Mouse (Mus musculus): ENCODE measurements around the gene Itgae. TPM values are rescaled to one million over a fixed set of nuclear protein-coding genes. Genes with fewer than 3 reads are reported as not detected.

The Itgae gene
- polyA plus RNA-seq, 1 experiment: 0.08 TPM

DNA sequence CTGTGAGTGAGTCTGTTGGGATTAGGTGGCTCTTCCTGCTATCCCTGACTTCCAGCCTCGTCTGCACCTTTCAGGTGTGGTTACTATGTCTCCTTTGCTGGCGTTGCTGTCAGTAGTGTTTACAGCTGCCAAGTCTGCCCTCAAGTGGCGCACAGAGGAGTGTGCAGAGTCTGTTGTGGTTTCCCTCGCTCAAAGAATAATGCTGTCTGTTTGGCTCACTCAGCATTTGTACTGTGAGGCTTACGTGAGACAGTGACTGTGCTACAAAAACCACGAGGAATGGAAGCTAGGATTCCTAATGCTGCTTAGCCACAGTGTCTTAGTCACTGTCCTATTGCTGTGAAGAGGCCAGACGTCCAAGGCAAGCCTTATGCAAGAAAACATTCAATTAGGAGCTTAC, 40.6 kb downstream of the Itgae start:
- DNase-seq (ENCODE audit: low read depth): peak; percentile 5
- peak; percentile 9; the same call in 1 of the 2 replicates for TF ChIP-seq CTCF (IDR thresholded peaks at IDR 0.05; ENCODE audit: borderline replicate concordance, extremely low read depth, insufficient read depth, insufficient read length)
- no peak for TF ChIP-seq POLR2A (IDR thresholded peaks at IDR 0.05; ENCODE audit: borderline replicate concordance, extremely low read depth, insufficient read depth, insufficient read length, poor library complexity, severe bottlenecking)

DNA sequence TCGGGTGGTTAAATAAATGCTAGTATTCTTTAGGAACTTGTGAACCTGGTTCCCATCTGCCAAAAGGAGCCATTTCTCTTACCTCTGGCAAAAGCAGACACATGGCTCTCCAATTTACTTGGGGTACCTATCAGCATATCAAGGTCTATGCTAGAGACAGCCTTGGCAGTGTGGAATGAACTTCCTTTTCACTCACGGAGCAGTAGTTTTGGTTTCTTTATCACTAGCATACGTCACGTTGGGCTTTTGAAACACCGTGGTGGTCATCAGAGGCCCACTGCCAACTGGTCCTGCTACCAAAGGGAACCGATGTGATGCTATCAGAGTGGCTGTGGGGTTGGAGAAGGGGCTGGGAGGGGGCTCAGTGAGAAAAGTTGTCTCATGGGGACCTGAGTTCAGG, 42.6 kb downstream of the Itgae start:
- no peak for DNase-seq (ENCODE audit: low read depth)
- TF ChIP-seq CTCF (IDR thresholded peaks at IDR 0.05; ENCODE audit: borderline replicate concordance, extremely low read depth, insufficient read depth, insufficient read length) (no peak), POLR2A (IDR thresholded peaks at IDR 0.05; ENCODE audit: borderline replicate concordance, extremely low read depth, insufficient read depth, insufficient read length, poor library complexity, severe bottlenecking) (no peak)

DNA sequence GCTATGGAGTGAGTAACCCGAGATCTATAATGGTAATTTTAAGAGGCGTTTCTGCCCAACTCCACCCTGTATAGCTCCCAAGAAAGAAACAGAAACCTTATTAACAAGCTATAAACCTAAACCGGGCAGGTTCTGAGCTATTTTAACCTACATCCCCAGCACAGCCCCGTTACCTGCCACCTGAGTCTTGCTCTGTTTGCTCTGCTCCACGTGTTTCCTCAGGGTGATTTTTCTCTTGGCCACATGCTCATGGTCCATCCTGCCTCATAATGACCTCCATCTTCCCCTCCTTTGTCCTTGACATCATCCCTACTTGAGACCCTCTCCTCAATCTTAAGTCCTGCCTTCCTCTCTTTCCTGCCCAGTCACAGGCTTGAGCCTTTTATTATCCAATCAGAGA, 43.8 kb downstream of the Itgae start:
- TF ChIP-seq POLR2A (IDR thresholded peaks at IDR 0.05; ENCODE audit: borderline replicate concordance, extremely low read depth, insufficient read depth, insufficient read length, poor library complexity, severe bottlenecking) (no peak), CTCF (IDR thresholded peaks at IDR 0.05; ENCODE audit: borderline replicate concordance, extremely low read depth, insufficient read depth, insufficient read length) (no peak)

DNA sequence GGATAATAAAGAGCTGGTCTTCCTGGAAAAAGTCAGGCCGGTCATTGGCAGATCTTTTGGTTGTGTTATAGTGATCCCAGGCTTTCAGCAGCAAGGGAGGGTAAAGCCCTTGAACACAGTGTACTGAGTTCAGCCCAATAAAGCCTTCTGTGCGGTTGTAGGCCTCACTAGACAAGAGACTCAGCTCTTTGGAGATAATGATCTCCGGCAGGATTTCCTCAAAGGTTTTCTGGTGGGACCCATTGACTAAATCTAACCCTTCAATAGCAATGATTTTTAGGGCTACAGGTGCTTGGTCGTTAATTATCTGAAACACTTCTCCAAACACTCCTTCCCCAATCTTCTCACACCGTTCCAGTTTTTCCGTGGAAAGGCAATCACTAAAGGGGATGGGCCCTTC, 46.2 kb downstream of the Itgae start:
- TF ChIP-seq CTCF (IDR thresholded peaks at IDR 0.05; ENCODE audit: borderline replicate concordance, extremely low read depth, insufficient read depth, insufficient read length) (no peak), POLR2A (IDR thresholded peaks at IDR 0.05; ENCODE audit: borderline replicate concordance, extremely low read depth, insufficient read depth, insufficient read length, poor library complexity, severe bottlenecking) (no peak)
- no peak for DNase-seq (ENCODE audit: low read depth)

More for the DNA sequence above, 43.8 kb downstream of the Itgae start:
- no peak for DNase-seq (ENCODE audit: low read depth)

DNA sequence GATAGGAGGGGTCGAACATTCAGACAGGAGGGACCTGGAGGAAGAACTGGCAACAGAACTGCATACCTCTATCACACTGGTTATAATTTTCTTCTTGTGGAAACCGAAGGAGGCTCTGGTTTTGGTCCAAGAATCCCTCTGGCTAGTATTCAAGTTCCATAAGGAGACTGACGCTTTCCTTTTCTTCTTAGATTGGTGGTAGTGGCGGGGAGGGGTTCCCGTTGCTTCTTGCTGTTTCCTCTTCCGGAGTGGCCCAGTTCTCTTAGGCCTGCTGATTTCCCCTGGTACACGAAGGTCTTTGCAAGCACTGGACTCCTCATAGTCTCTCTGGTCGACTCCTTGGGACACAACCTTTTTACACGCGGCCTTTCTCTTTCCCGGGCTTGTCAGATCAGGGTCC, 46.7 kb downstream of the Itgae start:
- TF ChIP-seq POLR2A (IDR thresholded peaks at IDR 0.05; ENCODE audit: borderline replicate concordance, extremely low read depth, insufficient read depth, insufficient read length, poor library complexity, severe bottlenecking) (no peak), CTCF (IDR thresholded peaks at IDR 0.05; ENCODE audit: borderline replicate concordance, extremely low read depth, insufficient read depth, insufficient read length) (no peak)
- DNase-seq (ENCODE audit: low read depth): peak; percentile 29

DNA sequence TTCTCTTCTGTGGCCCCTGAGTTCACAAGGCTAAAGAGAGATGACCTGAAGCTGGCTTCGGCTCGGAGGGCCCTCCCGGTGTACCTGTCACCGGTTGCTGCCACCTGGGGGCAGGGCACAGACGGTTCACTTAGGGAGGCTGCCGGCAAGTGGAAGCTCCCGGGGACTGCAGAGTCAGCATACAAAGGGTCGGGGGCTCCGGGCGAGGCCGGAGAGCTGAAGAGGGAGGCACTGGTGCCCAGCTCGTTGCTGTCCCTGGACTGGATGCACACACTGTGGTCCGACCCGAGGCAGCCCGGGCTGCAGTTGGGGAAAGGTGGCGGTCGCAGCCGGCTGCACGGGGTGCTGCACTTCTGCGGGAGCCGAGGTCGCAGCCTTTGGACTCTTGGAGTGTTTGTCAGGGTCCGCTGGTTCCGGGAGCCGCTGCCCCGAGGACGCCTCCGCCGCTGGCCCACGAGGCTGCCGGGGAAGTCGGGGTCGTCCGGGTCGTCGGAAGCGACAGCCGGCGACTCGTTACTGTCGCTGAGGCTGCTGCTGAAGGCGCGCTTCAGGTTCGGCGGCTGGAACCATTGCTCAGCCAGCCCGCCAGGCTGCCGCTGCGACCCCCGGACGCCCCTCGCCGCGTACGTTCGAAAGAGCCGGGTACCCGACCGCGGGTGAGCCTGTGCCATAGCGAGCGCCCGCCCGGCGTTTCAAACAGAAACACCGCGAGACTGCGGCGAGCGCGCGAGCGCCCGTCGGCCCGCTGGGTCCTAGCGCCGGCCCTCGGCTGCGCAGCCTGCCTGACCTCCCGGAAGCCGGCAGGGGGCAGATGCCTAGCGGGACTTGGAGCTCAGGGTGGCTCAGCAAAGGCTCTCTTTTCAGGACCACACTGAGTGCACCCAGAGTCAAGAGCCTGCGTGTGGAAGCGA, 47.5 kb downstream of the Itgae start, which contains the start of gene Haspin:
Haspin (minus strand) TSS at position 704 of the 911 bp plus-strand sequence.
- TF ChIP-seq CTCF (IDR thresholded peaks at IDR 0.05; ENCODE audit: borderline replicate concordance, extremely low read depth, insufficient read depth, insufficient read length) (peak; percentile 98), POLR2A (IDR thresholded peaks at IDR 0.05; ENCODE audit: borderline replicate concordance, extremely low read depth, insufficient read depth, insufficient read length, poor library complexity, severe bottlenecking) (peak; percentile 45; the same call in 1 of the 2 replicates)
- peak; percentile 95 for DNase-seq (ENCODE audit: low read depth)

DNA sequence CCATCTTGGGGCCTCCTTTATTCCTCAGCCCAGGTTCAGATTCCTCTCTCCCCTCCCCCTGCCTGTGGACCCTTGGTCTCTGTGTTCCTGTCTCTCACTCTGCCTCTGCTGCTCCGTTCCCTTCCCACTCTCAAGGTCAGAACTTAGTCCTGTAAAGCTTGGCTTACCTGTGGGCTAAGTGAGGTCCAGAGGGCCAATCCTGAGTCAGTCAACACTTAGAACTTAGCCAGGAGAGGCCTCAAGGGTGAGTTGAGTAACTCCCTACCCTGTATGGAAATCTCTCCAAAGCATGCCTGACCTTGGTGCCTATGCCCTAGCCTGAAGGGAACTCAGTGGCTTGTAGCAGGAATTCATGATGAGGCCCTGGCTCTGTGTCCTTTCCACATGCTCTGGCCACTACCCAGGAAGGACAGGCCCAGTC, 53.9 kb downstream of the Itgae start:
- no peak for DNase-seq (ENCODE audit: low read depth)
- TF ChIP-seq POLR2A (IDR thresholded peaks at IDR 0.05; ENCODE audit: borderline replicate concordance, extremely low read depth, insufficient read depth, insufficient read length, poor library complexity, severe bottlenecking) (no peak), CTCF (IDR thresholded peaks at IDR 0.05; ENCODE audit: borderline replicate concordance, extremely low read depth, insufficient read depth, insufficient read length) (no peak)

DNA sequence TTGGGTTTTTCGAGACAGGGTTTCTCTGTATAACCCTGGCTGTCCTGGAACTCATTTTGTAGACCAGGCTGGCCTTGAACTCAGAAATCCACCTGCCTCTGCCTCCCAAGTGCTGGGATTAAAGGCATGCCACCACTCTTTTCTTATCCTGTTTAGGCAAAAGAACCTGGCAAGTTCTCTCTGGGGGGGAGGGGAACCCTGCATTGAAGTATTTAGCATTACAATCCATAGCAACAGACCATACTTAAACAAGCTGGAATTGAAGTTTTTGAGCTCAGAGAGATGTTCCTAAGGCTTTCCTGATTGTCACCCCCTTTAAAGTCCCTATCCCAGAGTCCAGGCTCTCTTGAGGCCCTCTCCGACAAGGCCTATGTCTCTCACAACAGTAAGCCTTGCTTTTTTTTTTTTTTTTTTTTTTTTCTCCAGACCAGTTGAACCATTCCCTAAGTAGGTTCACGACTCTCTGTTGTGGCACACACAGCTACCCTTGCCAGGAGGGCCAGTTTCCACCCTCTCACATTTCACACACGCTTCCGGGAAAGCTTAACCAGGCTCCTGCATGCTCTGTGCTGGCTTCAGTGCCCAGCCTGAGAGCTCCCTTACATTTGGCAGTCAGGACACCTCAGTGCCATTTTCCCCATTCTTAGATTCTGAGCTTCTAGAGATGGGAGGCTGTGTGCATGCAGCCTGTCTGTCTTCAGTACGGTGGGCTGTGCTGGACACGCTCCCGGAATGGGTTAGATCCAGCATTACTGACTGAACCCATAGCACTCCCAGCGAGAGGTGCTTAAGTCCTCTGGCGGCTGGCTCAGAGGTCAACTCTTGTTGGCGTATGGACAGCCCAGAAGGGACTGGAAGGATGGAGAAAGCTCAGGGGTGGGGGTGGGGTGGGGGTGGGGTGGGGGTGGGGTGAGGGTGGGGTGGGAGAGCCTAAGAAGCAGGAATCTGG, 55.9 kb downstream of the Itgae start:
- TF ChIP-seq POLR2A (IDR thresholded peaks at IDR 0.05; ENCODE audit: borderline replicate concordance, extremely low read depth, insufficient read depth, insufficient read length, poor library complexity, severe bottlenecking) (no peak), CTCF (IDR thresholded peaks at IDR 0.05; ENCODE audit: borderline replicate concordance, extremely low read depth, insufficient read depth, insufficient read length) (no peak)
- DNase-seq (ENCODE audit: low read depth): no peak

DNA sequence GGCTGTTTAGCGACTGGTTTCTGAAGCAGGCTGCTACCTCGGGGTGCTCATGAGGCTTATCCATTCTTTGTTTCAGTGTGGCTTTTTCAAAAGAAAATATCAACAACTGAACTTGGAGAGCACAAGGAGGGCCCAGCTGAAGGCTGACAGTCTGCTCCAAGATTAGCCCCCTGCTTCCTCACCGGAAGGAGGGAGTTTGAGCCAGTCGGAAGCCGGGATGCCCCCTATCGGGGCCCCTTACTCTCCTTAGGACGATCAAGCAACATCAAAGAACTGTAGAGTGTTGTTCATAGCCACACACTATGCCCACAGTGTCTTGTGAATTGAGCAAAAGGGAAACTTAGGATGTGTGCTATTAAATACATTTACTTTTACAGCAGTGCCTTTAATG, 56.6 kb downstream of the Itgae start:
- no peak for DNase-seq (ENCODE audit: low read depth)
- TF ChIP-seq CTCF (IDR thresholded peaks at IDR 0.05; ENCODE audit: borderline replicate concordance, extremely low read depth, insufficient read depth, insufficient read length): no peak
- no peak for TF ChIP-seq POLR2A (IDR thresholded peaks at IDR 0.05; ENCODE audit: borderline replicate concordance, extremely low read depth, insufficient read depth, insufficient read length, poor library complexity, severe bottlenecking)

DNA sequence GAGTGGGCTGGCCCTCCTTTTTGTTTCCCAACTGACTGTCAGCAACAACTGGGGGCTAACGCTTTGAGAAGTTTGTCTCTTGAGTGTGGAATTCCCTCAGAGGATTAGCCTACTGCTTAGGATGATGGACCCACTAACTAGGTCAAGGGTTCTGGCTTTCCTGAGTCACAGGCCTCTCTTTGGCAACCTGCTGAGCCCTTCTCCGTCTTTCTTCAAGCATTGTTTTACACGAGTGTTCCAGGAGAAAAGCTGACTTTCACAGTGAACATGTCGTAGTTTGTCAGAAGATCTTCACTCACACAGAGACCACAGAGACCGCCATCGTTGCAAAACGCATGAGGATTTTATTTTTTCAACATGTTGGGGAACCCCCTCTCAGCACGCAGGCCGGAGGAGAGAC, 57.8 kb downstream of the Itgae start:
- TF ChIP-seq POLR2A (IDR thresholded peaks at IDR 0.05; ENCODE audit: borderline replicate concordance, extremely low read depth, insufficient read depth, insufficient read length, poor library complexity, severe bottlenecking) (no peak), CTCF (IDR thresholded peaks at IDR 0.05; ENCODE audit: borderline replicate concordance, extremely low read depth, insufficient read depth, insufficient read length) (no peak)
- no peak for DNase-seq (ENCODE audit: low read depth)

DNA sequence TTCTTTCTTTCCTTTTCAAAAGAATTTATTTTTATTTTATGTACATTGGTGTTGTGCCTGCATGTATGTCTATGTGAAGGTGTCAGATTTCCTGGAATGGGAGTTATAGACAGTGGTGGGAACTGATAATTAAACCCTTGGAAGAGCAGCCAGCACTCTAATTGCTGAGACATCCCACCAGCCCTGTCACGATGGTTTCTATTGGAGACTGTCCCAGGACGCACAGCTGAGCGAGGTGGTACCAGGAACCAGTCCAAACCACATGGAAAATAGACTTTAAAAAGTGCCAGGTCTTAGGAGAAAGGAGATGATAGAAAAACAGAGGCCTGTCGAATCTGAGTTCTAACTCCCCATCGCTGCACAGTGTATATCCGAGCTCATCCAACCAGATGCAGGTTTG, 64.7 kb downstream of the Itgae start:
- peak; percentile 60 for DNase-seq (ENCODE audit: low read depth)
- TF ChIP-seq CTCF (IDR thresholded peaks at IDR 0.05; ENCODE audit: borderline replicate concordance, extremely low read depth, insufficient read depth, insufficient read length) (no peak), POLR2A (IDR thresholded peaks at IDR 0.05; ENCODE audit: borderline replicate concordance, extremely low read depth, insufficient read depth, insufficient read length, poor library complexity, severe bottlenecking) (no peak)

Data from brain, embryonic 14.5 days (tissue).